Mouse (Mus musculus) skeletal muscle tissue, adult 2 months (tissue): ENCODE measurements around the gene Parg.
"Not testable (repeated sequence)": the region's sequence is repeated elsewhere in the genome, so short reads cannot be mapped to it uniquely, and the experiment has no call there.

Experiments used
- DNase-seq: peaks from one replicate; pipeline ENCODE4 v3.0.0-alpha.2; 2012; ENCODE audit warnings: low read depth, low spot score

The Parg gene

GRCm38 (mm10) chr14:32179393-32180195 is 22.2 kb upstream of the Parg start:
- no peak for DNase-seq

DNA sequence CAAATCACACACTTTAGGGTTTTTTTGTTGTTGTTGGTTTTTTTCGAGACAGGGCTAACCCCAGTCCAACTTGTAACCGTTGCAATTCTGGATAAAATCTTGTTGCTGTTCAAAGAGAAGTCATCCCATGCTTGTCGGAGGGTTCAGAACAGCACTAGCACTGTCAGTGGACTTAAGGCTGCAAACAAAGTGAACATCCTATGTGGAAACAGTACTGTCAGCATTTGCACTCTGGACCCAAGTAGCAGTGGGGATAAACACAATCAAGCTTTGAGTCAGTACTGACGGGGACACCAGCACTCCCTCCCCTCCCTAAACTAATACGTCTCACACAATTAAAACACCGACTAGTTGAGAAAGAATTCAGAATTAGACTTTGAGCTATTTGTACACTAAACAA is 20.9 kb upstream of the Parg start:
- no peak for DNase-seq

DNA sequence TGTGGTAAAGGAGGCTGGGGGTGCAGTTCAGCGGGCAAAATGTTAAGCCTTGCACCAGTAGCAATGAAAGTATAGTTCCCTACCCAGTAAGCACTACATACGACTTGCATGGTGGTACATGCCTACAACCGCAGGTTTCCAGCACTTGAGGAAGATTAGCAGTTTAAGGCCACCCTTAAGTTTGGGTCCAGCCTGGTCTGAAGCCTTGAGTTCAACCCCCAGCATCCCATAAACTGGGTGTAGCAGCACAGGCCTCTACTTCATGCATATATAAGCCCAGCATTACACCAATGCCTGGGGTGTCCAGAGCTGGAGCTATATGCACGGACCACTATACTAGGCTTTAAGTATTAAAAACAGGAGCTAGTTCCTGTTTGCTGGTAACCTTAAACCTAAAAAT is 17.9 kb upstream of the Parg start:
- no peak for DNase-seq

GRCm38 (mm10) chr14:32190627-32191391 is 10.9 kb upstream of the Parg start:
- DNase-seq: no peak

- no peak for DNase-seq
Observed at GRCm38 (mm10) chr14:32191926-32192325, 9.8 kb upstream of the Parg start.

DNA sequence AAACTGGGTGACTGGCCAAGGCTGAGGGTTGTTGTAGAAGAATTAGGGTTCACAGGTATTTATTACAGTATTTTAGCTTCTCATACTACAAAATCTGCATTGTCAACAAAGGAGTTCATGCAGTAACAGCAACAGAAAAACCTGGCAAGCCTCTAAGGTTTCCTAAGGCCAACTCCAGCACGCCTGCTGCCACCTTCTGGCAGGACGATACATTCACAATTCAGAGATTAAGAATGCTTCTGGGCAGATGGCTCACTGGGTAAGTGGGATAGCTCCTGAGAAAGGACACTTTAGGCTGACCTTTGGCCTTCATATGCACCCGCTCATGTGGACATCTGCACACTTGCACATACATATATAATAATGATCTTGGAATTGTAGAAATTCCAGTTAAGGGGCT is 9.3 kb upstream of the Parg start:
- peak; percentile 34 for DNase-seq

GRCm38 (mm10) chr14:32193557-32193956 is 8.2 kb upstream of the Parg start:
- not testable (repeated sequence) for DNase-seq

GRCm38 (mm10) chr14:32201354-32201753 is 395 bp upstream of the Parg start:
- DNase-seq: peak; percentile 16

- no peak for DNase-seq
Observed at GRCm38 (mm10) chr14:32226601-32227000, 24.9 kb downstream of the Parg start.

DNA sequence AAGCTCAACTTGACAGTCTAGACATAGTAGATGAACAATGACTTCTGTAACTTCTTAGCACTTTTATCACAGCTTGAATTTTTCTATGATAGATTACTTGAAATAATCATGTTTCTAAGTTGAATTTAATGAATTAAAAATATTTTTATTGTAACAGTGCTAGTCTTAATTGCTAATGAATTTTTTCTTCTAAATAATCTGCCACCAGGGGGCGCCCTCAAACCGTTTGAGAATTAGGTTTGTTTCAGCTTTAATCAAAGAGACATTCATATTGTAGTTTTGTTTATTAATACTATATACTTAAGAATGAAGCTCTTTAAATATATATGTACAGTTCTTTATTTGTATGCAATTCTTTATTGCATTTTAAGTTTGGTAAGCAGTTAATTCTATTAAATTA is 27.2 kb downstream of the Parg start:
- no peak for DNase-seq

DNA sequence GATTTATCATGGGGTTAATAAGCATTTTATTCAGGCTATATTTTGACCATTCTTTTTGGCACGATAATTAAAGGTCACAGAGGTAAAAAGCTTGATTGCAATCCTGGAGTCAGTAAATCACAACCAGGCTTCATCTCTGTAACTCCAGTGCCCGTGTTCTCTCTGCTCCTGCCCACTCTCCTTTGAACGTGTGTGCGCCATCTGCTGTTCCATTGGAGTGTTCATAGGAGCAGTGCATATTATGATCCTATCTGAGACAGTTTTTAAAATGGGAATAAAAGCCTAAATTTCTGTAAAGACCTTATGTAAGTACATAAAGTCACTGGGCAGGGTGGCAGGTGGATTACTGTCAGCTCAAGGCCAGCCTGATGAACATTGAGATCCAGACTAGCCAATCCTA is 40.7 kb downstream of the Parg start:
- no peak for DNase-seq

DNA sequence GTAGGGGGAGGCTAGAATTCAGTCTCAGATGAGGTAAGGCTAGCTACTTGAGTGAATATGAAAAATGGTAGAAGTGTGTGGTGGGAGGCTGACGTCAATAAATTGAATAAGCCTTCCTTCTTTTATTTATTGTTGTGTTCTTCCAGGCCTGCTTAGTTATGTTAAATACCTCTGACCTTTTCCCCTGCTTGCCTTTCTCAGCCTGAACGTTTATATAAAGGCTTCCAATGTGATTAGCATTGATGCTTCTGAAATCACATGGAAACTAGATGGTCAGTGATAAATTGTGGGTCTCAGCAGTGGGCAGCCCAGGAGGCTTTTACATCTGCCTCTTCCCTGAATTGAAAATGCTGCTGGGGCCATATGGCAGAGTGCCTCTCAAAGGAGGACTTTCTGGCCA is 44.3 kb downstream of the Parg start:
- no peak for DNase-seq

DNA sequence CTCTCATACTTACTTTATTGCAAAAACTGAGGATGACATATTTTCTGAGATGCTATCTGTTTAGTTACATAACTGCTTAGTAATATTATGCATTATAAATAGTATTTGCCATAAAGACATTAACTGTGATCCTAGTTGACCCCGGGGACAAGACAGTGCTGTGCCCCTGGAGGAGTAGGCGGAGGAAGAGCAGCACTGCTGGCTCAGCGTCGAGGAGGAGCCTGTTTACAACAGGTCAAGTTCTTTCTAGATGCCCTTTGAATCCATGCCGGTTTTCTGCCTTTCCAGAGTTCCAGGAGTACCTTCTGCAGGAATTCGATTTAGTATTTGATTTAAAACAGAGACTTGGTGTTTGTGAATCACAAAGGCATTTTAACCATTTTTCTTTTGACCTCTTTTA is 47.9 kb downstream of the Parg start:
- no peak for DNase-seq

DNA sequence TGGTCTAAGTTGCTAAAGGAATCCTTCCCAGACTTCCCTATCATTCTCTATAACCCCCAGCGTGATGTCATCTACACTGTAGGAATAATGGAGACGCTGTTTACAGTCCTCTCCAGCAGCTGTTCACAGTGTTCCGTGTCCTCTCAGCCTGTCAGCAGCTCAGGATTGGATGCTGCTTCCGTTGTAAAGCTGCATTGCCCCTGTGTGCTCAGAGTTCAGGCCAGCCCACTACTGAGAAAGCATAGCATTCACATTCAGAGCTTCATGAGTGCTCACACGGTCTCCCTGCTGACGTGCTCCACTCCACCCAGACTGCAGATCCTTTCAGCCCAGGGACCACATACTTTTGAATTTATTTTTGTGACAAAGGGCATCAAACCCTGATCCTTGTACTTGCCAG is 59.1 kb downstream of the Parg start:
- no peak for DNase-seq

GRCm38 (mm10) chr14:32261741-32262140 is 60.0 kb downstream of the Parg start:
- no peak for DNase-seq

GRCm38 (mm10) chr14:32268999-32269398 is 67.2 kb downstream of the Parg start:
- no peak for DNase-seq

DNA sequence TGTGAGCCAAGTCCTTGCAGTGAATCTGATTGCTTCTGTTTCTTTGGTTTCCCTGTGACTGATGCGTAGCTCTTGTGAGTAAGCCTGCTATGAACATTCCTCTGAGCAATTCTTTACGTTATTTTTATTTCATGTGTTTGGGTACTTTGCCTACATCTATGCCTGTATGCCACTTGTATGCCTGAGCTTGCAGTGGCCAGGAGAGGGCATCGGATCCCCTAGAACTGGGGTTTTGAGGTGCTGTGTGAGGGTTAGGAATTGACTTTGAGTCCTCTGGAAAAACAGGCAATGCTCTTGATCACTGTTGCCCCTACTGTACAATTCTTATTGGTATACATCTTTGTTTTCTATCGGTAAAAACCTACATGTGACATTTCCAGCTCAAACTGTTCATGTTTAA is 67.8 kb downstream of the Parg start:
- DNase-seq: no peak

- DNase-seq: no peak
Observed at GRCm38 (mm10) chr14:32301622-32302021, 99.9 kb downstream of the Parg start.

DNA sequence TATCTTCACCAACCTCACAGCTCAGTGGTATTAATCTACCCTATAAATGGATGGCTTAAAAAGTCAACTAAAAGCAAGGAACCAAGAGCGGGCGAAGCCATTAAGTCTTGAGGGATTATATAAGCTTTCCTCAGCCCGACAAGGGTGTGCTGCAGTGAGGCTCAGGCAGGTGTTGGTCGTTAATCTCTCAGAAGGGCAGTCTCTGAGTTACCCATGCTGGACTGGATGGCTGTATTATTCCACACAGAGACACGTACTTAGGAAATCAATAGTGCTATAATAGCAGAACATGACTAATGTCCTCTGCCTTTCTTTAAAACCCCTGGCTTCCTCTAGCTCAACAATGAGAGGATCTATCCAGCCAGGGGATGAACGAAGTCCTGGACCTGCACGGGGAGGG is 100.7 kb downstream of the Parg start:
- no peak for DNase-seq

- DNase-seq: no peak
Observed at GRCm38 (mm10) chr14:32304921-32305320, 103.2 kb downstream of the Parg start.

DNA sequence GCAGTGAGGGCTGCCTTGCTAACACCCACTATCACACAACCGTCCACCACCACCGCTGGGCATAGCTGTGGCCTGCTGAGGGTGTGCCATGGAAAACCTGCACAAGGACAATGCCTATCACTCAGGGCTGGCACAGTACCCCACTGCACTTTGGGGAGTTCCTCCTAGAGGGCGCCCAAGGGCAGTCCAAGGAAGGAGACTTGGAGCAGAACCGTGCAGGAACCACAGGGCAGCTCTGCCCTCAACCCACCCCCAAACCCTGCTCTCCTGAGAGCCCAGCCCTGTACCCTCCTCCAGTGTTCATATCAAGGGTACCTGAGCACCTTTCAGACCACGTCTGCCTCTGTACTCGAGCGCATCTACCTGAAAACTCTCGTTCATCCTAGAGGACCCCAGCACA is 108.1 kb downstream of the Parg start:
- DNase-seq: no peak

DNA sequence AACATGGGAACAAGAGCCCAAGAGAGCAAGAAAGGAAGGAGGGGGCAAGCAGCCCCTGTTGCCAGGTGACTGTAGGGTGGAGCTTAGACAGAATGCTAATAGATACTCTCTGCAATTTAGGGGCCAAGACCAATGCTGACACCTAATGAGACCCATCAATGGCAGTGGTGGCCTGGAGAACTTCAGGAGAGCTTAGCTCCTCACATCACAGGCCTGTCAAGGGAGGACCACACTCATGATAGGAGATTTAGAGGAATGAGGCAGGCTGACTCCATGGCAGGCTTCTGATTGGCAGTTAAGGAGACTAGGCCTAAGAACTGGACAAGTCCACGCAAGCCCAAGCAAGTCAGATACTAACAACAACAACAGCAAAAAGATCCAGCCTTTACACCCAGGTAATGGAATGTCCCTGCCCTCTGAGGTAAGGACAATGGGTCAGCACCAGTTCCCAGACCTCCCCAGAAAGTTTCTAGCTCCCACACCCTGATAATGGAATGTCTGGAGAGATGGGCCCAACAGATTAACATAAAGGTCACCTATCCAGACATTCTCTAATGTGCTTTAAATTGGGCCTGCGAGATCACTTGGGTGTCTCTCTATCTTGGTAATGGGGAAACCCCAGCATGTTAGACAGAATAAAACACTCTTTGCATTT is 109.8 kb downstream of the Parg start:
- no peak for DNase-seq

- no peak for DNase-seq
Observed at GRCm38 (mm10) chr14:32317822-32318221, 116.1 kb downstream of the Parg start.
